Mouse (Mus musculus): ENCODE data around the gene Pfpl. TPM values are rescaled to one million over a fixed set of nuclear protein-coding genes. Genes with fewer than 3 reads are reported as not detected.

Gene Pfpl
- polyA plus RNA-seq, 1 experiment from 2014 or later, result not detected

DNA sequence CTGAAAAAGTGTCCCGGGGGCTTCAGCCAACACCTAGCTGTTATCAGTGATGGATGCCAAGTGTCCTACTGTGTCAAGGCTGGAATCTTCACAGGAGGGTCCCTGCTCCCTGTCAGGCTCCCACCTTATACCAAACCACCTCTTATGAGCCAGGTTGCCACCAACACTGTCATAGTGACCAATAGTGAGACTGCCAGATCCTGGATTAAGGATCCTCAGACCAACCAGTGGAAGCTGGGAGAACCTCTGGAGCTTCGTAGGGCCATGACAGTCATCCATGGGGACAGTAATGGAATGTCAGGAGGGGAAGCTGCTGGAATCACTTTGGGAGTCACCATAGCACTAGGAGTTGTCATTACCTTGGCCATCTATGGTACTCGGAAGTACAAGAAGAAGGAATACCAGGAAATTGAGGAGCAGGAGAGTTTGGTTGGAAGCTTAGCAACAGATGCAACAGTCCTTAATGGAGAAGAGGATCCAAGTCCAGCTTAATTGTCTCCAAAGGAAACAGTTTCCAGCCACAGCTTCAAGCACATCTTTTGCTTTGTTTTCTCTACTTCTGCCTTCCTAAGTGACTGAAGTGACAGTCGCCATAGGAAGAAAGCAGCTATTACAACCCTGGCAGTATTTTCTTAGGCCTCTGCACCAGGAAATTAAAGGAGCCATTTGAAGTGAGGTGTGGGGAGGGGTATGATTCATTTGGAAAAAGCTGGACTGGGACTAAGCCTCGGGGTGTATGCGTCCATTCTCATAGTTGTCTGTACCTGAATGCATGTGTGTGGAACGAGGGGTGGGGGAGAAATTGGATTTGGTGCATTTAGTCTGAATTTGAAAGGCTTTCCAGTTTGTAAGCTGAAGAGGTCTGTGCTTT, 35.4 kb downstream of the Pfpl start:
- H3K9me3 ChIP-seq (ENCODE audit: low read length), result no peaks in the 10 kb centered on the region
- no peak for DNase-seq
- no peak for ATAC-seq
- 0 out of 2 replicates have a peak, but pooled peaks cover 3% of the 10 kb centered on the region for H3K4me1 ChIP-seq (ENCODE audit: insufficient read depth)
- no peaks in the 10 kb centered on the region for H3K36me3 ChIP-seq (replicated peaks; ENCODE audit: insufficient read depth, low read length)
- TF ChIP-seq EP300 (IDR thresholded peaks at IDR 0.05; ENCODE audit: low read depth), result no peak
- TF ChIP-seq CTCF (IDR thresholded peaks at IDR 0.05; ENCODE audit: low read depth), result no peak
- peak overlapping the region; percentile 19 for H3K4me3 ChIP-seq (ENCODE audit: low read depth, low read length)
- H3K4me2 ChIP-seq (ENCODE audit: low read depth, low read length), result peak overlapping the region; percentile 49
- 71% methylated on average over 7 of the region's 7 CpGs for whole genome bisulfite sequencing (ENCODE audit: insufficient replicate concordance)
- peak overlapping the region; percentile 69 for H3K27ac ChIP-seq (ENCODE audit: low read depth)
- peak overlapping the region; percentile 32; the same call in 1 of the 2 replicates for H3K9ac ChIP-seq (replicated peaks)
- no peaks in the 10 kb centered on the region for H3K27me3 ChIP-seq (ENCODE audit: insufficient read depth, low read length)

DNA sequence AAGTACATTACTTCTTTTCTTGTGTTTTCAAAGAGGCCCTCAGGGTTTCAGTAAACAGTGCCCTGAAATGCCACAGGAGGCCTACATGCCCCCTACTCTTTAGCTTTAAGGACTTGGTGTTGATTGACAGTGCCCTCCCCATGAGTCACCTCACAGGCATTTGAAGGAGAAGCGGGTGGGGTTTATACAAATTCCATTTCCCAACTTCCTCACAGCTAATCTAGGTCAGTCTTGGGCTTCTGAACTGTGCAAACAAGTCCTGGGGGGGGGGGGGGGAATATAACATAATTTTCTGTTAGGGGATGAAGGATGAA, 36.0 kb downstream of the Pfpl start:
- ATAC-seq, result peak; percentile 66

DNA sequence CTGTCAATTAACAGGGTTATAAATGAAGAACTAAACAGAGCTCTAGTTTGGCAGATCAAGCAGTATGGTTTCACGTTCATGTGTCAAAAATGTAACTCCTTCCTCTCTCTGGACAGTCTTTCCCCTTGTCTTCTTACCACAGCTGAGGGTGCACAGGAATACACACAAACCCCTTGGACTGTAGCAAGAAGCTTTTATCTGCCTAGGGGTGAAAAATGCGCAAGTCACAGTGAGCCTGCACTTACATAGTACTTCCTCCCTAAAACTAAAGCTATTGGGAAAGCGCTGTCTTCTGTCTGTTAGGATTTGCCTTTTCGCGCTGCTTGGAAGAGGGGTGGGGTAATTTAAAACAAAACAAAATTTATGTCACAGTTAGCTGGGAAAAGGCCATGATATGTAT, 36.4 kb downstream of the Pfpl start:
- Histone ChIP-seq H3K9ac (replicated peaks) (0 out of 2 replicates have a peak overlapping the region, but pooled peaks have one; percentile 9), H3K27ac (ENCODE audit: low read depth) (peak overlapping the region; percentile 69), H3K36me3 (replicated peaks; ENCODE audit: insufficient read depth, low read length) (no peaks in the 10 kb centered on the region; the same call in 1 of the 2 replicates), H3K27me3 (ENCODE audit: insufficient read depth, low read length) (no peaks in the 10 kb centered on the region), H3K4me3 (ENCODE audit: low read depth, low read length) (0 out of 2 replicates have a peak overlapping the region, but pooled peaks have one; percentile 19), H3K9me3 (ENCODE audit: low read length) (no peaks in the 10 kb centered on the region), H3K4me1 (ENCODE audit: insufficient read depth) (0 out of 2 replicates have a peak, but pooled peaks cover 3% of the 10 kb centered on the region), H3K4me2 (ENCODE audit: low read depth, low read length) (peak overlapping the region; percentile 23; the same call in 1 of the 2 replicates)
- 44% methylated on average over 5 of the region's 5 CpGs for WGBS (ENCODE audit: insufficient replicate concordance)
- DNase-seq (no peak), ATAC-seq (peak; percentile 45)
- TF ChIP-seq EP300 (IDR thresholded peaks at IDR 0.05; ENCODE audit: low read depth), result no peak
- TF ChIP-seq CTCF (IDR thresholded peaks at IDR 0.05; ENCODE audit: low read depth), result no peak

More for the DNA sequence above, 36.0 kb downstream of the Pfpl start:
- TF ChIP-seq CTCF (IDR thresholded peaks at IDR 0.05; ENCODE audit: low read depth) (no peak), EP300 (IDR thresholded peaks at IDR 0.05; ENCODE audit: low read depth) (no peak)
- WGBS (ENCODE audit: insufficient replicate concordance), result 14% methylated on average over 1 of the region's 1 CpGs
- H3K4me2 ChIP-seq (ENCODE audit: low read depth, low read length), result peak overlapping the region; percentile 49; the same call in 1 of the 2 replicates
- H3K9me3 ChIP-seq (ENCODE audit: low read length), result no peaks in the 10 kb centered on the region
- H3K27ac ChIP-seq (ENCODE audit: low read depth), result peak overlapping the region; percentile 69
- 0 out of 2 replicates have a peak, but pooled peaks cover 3% of the 10 kb centered on the region for H3K4me1 ChIP-seq (ENCODE audit: insufficient read depth)
- H3K27me3 ChIP-seq (ENCODE audit: insufficient read depth, low read length), result no peaks in the 10 kb centered on the region
- peak overlapping the region; percentile 32; the same call in 1 of the 2 replicates for H3K9ac ChIP-seq (replicated peaks)
- no peaks in the 10 kb centered on the region for H3K36me3 ChIP-seq (replicated peaks; ENCODE audit: insufficient read depth, low read length)
- DNase-seq, result no peak
- peak overlapping the region; percentile 19 for H3K4me3 ChIP-seq (ENCODE audit: low read depth, low read length)

DNA sequence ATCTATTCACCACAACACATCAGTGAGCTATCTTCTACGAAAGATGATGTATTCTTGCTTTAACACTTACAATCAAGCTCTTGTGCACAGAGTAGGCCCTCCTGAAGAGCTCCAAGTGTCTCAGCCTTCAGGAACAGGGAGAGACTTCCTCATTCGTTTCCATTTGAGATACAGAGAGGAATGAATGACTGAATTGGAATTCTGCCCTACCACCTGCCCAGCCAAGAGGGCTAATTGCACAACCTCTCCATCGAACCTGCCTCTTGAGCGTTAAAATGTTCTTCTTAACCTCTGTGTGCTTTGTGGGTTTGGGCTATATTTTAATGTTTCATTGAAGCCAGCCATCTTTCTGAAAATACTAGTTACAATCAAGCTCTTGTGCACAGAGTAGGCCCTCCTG, 37.0 kb downstream of the Pfpl start:
- Histone ChIP-seq H3K27me3 (ENCODE audit: insufficient read depth, low read length) (no peaks in the 10 kb centered on the region), H3K9me3 (ENCODE audit: low read length) (no peaks in the 10 kb centered on the region), H3K36me3 (replicated peaks; ENCODE audit: insufficient read depth, low read length) (peaks cover 3% of the 10 kb centered on the region; the same call in 1 of the 2 replicates), H3K9ac (replicated peaks) (no peak overlapping the region), H3K27ac (ENCODE audit: low read depth) (peak overlapping the region; percentile 69; the same call in 1 of the 2 replicates), H3K4me3 (ENCODE audit: low read depth, low read length) (no peak overlapping the region), H3K4me2 (ENCODE audit: low read depth, low read length) (0 out of 2 replicates have a peak overlapping the region, but pooled peaks have one; percentile 23), H3K4me1 (ENCODE audit: insufficient read depth) (0 out of 2 replicates have a peak, but pooled peaks cover 3% of the 10 kb centered on the region)
- no peak for DNase-seq
- WGBS (ENCODE audit: insufficient replicate concordance), result 45% methylated on average over 4 of the region's 4 CpGs
- no peak for ATAC-seq
- TF ChIP-seq EP300 (IDR thresholded peaks at IDR 0.05; ENCODE audit: low read depth) (no peak), CTCF (IDR thresholded peaks at IDR 0.05; ENCODE audit: low read depth) (no peak)

DNA sequence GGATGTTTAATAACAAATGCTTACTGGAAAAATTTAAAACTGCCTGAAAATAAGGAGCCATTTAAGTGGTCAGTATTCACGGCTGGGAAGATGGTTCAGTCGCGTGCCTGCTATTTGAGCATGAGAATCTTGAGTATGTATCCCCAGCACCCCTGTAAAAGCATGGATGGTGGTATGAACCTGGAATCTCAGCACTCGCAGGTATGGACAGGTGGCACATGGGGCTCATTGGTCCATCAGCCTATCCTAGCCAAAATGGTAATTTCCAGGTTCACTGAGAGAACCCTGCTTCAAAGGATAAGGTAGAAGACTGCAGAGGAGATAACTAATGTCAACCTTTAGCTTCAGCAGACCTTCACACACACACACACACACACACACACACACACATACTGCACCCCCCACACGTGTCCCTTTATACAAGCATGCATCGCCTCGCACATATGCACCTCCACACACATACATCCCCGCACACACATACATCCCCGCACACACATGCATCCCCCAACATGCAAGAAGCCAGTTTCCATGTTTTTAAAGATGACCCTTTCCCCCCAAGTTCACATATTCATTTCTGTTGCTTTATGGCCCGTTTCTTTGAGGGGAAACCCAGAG, 37.9 kb downstream of the Pfpl start:
- Histone ChIP-seq H3K36me3 (replicated peaks; ENCODE audit: insufficient read depth, low read length) (peaks cover 4% of the 10 kb centered on the region), H3K4me1 (ENCODE audit: insufficient read depth) (0 out of 2 replicates have a peak, but pooled peaks cover 3% of the 10 kb centered on the region), H3K9ac (replicated peaks) (no peak overlapping the region), H3K4me2 (ENCODE audit: low read depth, low read length) (0 out of 2 replicates have a peak overlapping the region, but pooled peaks have one; percentile 23), H3K27me3 (ENCODE audit: insufficient read depth, low read length) (no peaks in the 10 kb centered on the region), H3K27ac (ENCODE audit: low read depth) (no peak overlapping the region), H3K4me3 (ENCODE audit: low read depth, low read length) (no peak overlapping the region), H3K9me3 (ENCODE audit: low read length) (no peaks in the 10 kb centered on the region)
- TF ChIP-seq EP300 (IDR thresholded peaks at IDR 0.05; ENCODE audit: low read depth) (no peak), CTCF (IDR thresholded peaks at IDR 0.05; ENCODE audit: low read depth) (no peak)
- ATAC-seq (no peak), DNase-seq (no peak)
- 81% methylated on average over 10 of the region's 10 CpGs for WGBS (ENCODE audit: insufficient replicate concordance)

DNA sequence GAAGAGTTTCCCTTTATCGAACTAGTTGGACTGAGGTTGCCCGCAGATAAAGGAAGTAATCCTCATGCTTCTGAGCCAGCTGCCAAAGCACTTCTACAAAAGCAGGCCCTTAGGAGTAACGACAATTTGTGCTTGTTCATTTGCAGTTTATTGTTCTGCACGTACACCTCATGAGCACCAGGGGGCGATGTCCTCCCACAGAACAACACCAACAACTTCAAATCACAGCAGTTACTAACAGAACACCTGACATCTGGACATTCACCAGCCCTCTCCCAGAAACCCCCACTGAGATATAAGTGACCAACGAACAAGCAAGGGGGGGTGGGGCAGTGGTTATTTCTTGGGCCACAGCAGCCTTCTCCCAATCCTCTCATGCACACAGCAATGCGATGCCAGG, 38.5 kb downstream of the Pfpl start:
- H3K9me3 ChIP-seq (ENCODE audit: low read length), result no peaks in the 10 kb centered on the region
- 18% methylated on average over 7 of the region's 7 CpGs for WGBS (ENCODE audit: insufficient replicate concordance)
- no peak overlapping the region for H3K4me2 ChIP-seq (ENCODE audit: low read depth, low read length)
- peak; percentile 61 for DNase-seq
- TF ChIP-seq CTCF (IDR thresholded peaks at IDR 0.05; ENCODE audit: low read depth) (peak; percentile 92), EP300 (IDR thresholded peaks at IDR 0.05; ENCODE audit: low read depth) (no peak)
- peak; percentile 53 for ATAC-seq
- H3K27me3 ChIP-seq (ENCODE audit: insufficient read depth, low read length), result no peaks in the 10 kb centered on the region
- H3K27ac ChIP-seq (ENCODE audit: low read depth), result no peak overlapping the region
- peaks cover 6% of the 10 kb centered on the region for H3K36me3 ChIP-seq (replicated peaks; ENCODE audit: insufficient read depth, low read length)
- H3K4me3 ChIP-seq (ENCODE audit: low read depth, low read length), result no peak overlapping the region
- H3K9ac ChIP-seq (replicated peaks), result no peak overlapping the region
- 0 out of 2 replicates have a peak, but pooled peaks cover 3% of the 10 kb centered on the region for H3K4me1 ChIP-seq (ENCODE audit: insufficient read depth)

Data from liver, postnatal 0 days (tissue).